Mouse (Mus musculus) heart, embryonic 16.5 days (tissue): Measurements from ENCODE around the gene Fads6. TPM values are rescaled to one million over a fixed set of nuclear protein-coding genes. Genes with fewer than 3 reads are reported as not detected.

ENCODE experiments used
- ATAC-seq: fragments of 200-750 bp; cut with Nextera tagmentation; replicated peaks from 2 replicates; pipeline ENCODE4 v1.8.0; 2017; ENCODE audit warnings: moderate number of reproducible peaks; ENCODE audit not compliant: insufficient read depth, low FRiP score; ENCODE audit errors: extremely low read depth
- H3K27ac ChIP-seq: fragments of 300-500 bp; sonication (generic); 2 replicates; pipeline ENCODE4 v1.5.1; 2014; ENCODE audit warnings: mild to moderate bottlenecking, low read length, control low read depth, moderate library complexity
- H3K27me3 ChIP-seq: fragments of 300-500 bp; sonication (generic); 2 replicates; pipeline ENCODE4 v1.6.1; 2014; ENCODE audit warnings: low read length, mixed read lengths; ENCODE audit not compliant: control insufficient read depth, insufficient read depth
- H3K36me3 ChIP-seq: fragments of 300-500 bp; sonication (generic); 2 replicates; pipeline ENCODE4 v1.6.1; 2014; ENCODE audit not compliant: control insufficient read depth, insufficient read depth
- H3K4me1 ChIP-seq: fragments of 300-500 bp; sonication (generic); 2 replicates; pipeline ENCODE4 v1.6.1; 2014; ENCODE audit warnings: low read length, mixed read lengths; ENCODE audit not compliant: control insufficient read depth, insufficient read depth
- H3K4me2 ChIP-seq: fragments of 300-500 bp; sonication (generic); 2 replicates; pipeline ENCODE4 v1.6.1; 2014; ENCODE audit warnings: low read depth, mild to moderate bottlenecking, control low read depth, low read length
- H3K4me3 ChIP-seq: fragments of 300-500 bp; sonication (generic); 2 replicates; pipeline ENCODE4 v1.5.1; 2014; ENCODE audit warnings: mild to moderate bottlenecking, control low read depth, low read length
- H3K9ac ChIP-seq: fragments of 300-500 bp; sonication (generic); 2 replicates; pipeline ENCODE4 v1.6.1; 2014; ENCODE audit warnings: low read length, control low read depth
- H3K9me3 ChIP-seq: fragments of 300-500 bp; sonication (generic); replicated peaks from 2 replicates; pipeline ENCODE4 v1.6.1; 2016; ENCODE audit warnings: low read length; ENCODE audit not compliant: control insufficient read depth
- WGBS: fragments of 180-500 bp; shearing (Covaris S2); extraction: QIAGEN DNeasy Blood & Tissue Kit; methylation state at CpG from one replicate; pipeline ENCODE4 v1.1.7; 2014; 5-methylcytosine and 5-hydroxymethylcytosine counted together
- polyA plus RNA-seq: library from polyadenylated mRNA; unstranded; fragments of >200 nt; fragmentation: Nextera tagmentation; extraction: Ambion mirVana; gene quantifications from 2 replicates; pipeline ENCODE4 v1.2.1, GENCODE M21; 2015

Gene Fads6
- polyA plus RNA-seq, 1 experiment from 2014 or later = 0.74 TPM

DNA sequence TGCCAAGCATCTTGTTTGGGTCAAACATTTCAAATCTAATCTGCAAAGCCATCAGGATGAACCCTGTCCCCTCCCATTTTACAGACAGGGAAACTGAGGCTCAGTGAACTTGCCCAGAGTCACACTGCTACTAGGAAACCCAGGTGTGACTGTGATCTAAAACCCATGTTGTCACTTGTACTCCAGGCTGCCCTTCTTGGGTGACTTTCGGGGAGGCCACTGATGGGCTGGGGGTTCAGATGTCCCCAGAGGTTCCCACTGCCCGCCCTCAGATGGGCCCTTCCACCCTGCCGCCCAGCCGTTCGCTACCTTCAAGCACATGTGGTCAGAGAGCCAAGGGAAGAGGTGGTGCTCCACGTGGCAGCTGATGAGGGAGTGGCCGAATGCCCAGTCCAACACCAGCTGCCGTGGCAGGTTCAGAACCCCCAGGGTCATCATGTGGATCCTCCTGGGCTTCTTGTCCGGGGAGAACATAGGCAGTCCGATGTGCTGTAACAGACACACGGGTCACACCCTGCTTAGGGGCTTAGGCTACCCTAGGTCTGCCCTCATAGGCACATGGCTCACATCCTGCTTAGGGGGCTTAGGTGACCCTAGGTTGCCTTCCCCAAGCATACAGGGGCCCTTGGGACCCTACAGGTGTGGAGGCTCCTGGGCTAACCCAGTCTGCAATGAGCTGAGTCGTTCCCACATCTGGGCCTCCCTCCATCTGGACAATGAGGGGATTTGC lies 13.4 kb downstream of the Fads6 start:
- Histone ChIP-seq H3K4me1 (no peaks in the 10 kb centered on the region), H3K27me3 (no peaks in the 10 kb centered on the region), H3K27ac (no peak overlapping the region), H3K4me2 (no peak overlapping the region), H3K36me3 (no peaks in the 10 kb centered on the region), H3K9me3 (no peaks in the 10 kb centered on the region), H3K9ac (no peak overlapping the region), H3K4me3 (no peak overlapping the region)
- ATAC-seq = no peak
- WGBS = 78% methylated on average over 12 of the region's 12 CpGs

GRCm38 (mm10) chr11:115283486-115283765 lies 14.0 kb downstream of the Fads6 start:
- no peak for ATAC-seq
- Histone ChIP-seq H3K9ac (no peak overlapping the region), H3K9me3 (no peaks in the 10 kb centered on the region), H3K4me3 (no peak overlapping the region), H3K27me3 (no peaks in the 10 kb centered on the region), H3K36me3 (no peaks in the 10 kb centered on the region), H3K27ac (no peak overlapping the region), H3K4me2 (no peak overlapping the region), H3K4me1 (no peaks in the 10 kb centered on the region)
- 71% methylated on average over 9 of the region's 9 CpGs for WGBS

- Histone ChIP-seq H3K4me3 (no peak overlapping the region), H3K9me3 (no peaks in the 10 kb centered on the region), H3K4me1 (peaks cover 2% of the 10 kb centered on the region; the same call in 1 of the 2 replicates), H3K27me3 (no peaks in the 10 kb centered on the region), H3K9ac (no peak overlapping the region), H3K36me3 (no peaks in the 10 kb centered on the region), H3K4me2 (no peak overlapping the region), H3K27ac (no peak overlapping the region)
- no peak for ATAC-seq
- WGBS = 72% methylated on average over 8 of the region's 8 CpGs
Measured at GRCm38 (mm10) chr11:115282723-115283485, 14.6 kb downstream of the Fads6 start.

DNA sequence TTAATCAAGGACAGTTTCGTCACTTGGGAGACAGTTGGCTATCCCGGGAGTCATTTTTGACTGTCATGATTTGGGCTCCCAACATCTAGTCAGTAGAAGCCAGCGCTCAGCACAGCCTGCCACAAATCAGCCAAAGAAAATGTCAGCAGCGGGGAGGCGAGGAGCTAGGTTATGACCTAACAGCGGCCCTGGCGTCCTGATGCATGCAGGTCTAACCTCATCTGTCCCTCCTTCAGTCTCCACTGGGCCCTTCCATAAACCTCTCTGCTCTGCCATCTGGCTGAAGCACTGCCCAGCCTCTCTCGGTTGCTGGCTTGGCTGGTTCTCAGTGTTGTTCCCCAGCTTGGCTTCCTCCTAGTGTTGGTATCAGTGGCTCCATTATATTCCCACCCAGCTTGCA lies 15.2 kb downstream of the Fads6 start:
- no peaks in the 10 kb centered on the region for H3K36me3 ChIP-seq
- no peak for ATAC-seq
- H3K4me3 ChIP-seq = no peak overlapping the region
- H3K9me3 ChIP-seq = no peaks in the 10 kb centered on the region
- H3K27ac ChIP-seq = no peak overlapping the region
- H3K27me3 ChIP-seq = no peaks in the 10 kb centered on the region
- H3K9ac ChIP-seq = no peak overlapping the region
- WGBS = 56% methylated on average over 8 of the region's 8 CpGs
- H3K4me2 ChIP-seq = no peak overlapping the region
- peaks cover 5% of the 10 kb centered on the region for H3K4me1 ChIP-seq

GRCm38 (mm10) chr11:115279726-115280125 lies 17.7 kb downstream of the Fads6 start:
- Histone ChIP-seq H3K9me3 (no peaks in the 10 kb centered on the region), H3K9ac (no peak overlapping the region), H3K4me2 (no peak overlapping the region), H3K4me1 (peaks cover 11% of the 10 kb centered on the region), H3K27ac (no peak overlapping the region), H3K27me3 (no peaks in the 10 kb centered on the region), H3K4me3 (no peak overlapping the region), H3K36me3 (no peaks in the 10 kb centered on the region)
- WGBS = 59% methylated on average over 1 of the region's 1 CpGs
- no peak for ATAC-seq

DNA sequence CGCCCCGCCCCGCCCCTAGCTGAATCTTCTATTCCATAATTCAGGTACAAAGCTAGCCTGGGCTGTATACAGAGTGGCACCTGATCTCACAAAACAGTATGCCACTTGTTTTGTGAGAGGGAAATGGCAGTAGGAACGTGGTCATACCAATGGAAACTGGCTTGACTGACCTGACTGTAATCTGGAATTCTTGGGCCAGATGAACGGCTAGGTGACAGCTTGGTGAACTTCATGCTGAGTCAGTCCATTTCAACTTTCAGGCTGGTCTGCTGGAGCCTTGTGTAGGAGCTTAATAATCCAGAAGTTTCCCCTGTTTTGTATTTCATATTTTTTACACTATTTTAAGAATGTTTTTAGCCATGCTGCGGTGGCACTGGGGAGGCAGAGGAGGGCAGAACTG lies 19.3 kb downstream of the Fads6 start:
- no peaks in the 10 kb centered on the region for H3K27me3 ChIP-seq
- H3K27ac ChIP-seq = no peak overlapping the region
- H3K9ac ChIP-seq = no peak overlapping the region
- H3K4me1 ChIP-seq = peaks cover 11% of the 10 kb centered on the region
- H3K4me2 ChIP-seq = peak overlapping the region; percentile 77; the same call in 1 of the 2 replicates
- no peaks in the 10 kb centered on the region for H3K9me3 ChIP-seq
- WGBS = 72% methylated on average over 6 of the region's 6 CpGs
- no peak for ATAC-seq
- no peak overlapping the region for H3K4me3 ChIP-seq
- no peaks in the 10 kb centered on the region for H3K36me3 ChIP-seq

DNA sequence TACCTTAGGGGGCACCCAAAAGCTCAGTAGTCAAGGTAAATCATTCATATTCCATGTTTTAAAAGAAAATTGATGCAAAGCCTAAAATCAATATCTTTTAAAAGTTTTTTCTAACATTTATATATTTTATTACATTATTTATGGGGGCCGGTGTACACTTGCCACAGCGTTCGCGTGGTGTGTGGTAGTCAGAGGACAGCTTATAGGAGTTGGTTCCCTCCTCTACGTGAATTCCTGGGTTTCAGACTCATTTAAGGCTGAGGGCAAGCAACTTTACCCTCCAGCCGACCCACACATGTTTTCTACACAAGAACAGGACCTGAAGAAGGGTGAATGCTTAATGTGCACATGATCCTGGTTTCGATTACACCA lies 19.9 kb downstream of the Fads6 start:
- H3K9me3 ChIP-seq = no peaks in the 10 kb centered on the region
- peak overlapping the region; percentile 77 for H3K4me2 ChIP-seq
- peak overlapping the region; percentile 88 for H3K27ac ChIP-seq
- no peak for ATAC-seq
- no peaks in the 10 kb centered on the region for H3K27me3 ChIP-seq
- H3K4me1 ChIP-seq = peaks cover 11% of the 10 kb centered on the region
- H3K4me3 ChIP-seq = peak overlapping the region; percentile 70
- H3K9ac ChIP-seq = peak overlapping the region; percentile 74
- no peaks in the 10 kb centered on the region for H3K36me3 ChIP-seq
- 18% methylated on average over 7 of the region's 7 CpGs for WGBS

GRCm38 (mm10) chr11:115276780-115277603 lies 20.5 kb downstream of the Fads6 start, which contains the start of gene Fdxr:
Gene Fdxr, minus strand, starts transcription at chr11:115277050.
- no peaks in the 10 kb centered on the region for H3K36me3 ChIP-seq
- ATAC-seq = peak; percentile 95
- under 1% methylated on average over 42 of the region's 42 CpGs for WGBS
- peak within 1 kb of the TSS; percentile 85 for H3K4me2 ChIP-seq
- no peaks in the 10 kb centered on the region for H3K27me3 ChIP-seq
- peak within 1 kb of the TSS; percentile 70 for H3K4me3 ChIP-seq
- peak within 1 kb of the TSS; percentile 88 for H3K27ac ChIP-seq
- H3K9me3 ChIP-seq = no peaks in the 10 kb centered on the region
- H3K4me1 ChIP-seq = peaks cover 11% of the 10 kb centered on the region
- peak within 1 kb of the TSS; percentile 86 for H3K9ac ChIP-seq

DNA sequence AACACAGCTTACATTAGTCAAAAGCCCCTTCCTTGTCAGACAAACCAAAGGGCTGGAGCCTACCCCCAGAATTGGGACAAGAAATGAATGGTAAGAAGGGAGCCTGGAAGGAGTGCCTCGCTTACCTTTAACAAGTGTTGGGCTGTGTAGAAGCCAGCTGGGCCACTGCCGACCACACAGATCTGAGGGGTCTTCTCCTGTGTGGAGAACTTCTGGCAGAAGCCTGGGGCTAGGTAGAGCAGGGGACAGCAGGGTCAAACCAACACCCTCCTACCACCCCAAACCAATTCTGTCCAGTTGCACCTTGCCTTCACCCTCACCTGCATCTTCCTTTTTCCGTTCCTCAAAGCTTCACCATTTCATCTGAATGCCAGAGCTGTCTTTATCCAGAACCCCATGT lies 21.5 kb downstream of the Fads6 start:
- Histone ChIP-seq H3K4me1 (peaks cover 11% of the 10 kb centered on the region), H3K4me3 (peak overlapping the region; percentile 70), H3K9ac (peak overlapping the region; percentile 86), H3K27ac (no peak overlapping the region), H3K27me3 (no peaks in the 10 kb centered on the region), H3K36me3 (no peaks in the 10 kb centered on the region), H3K9me3 (no peaks in the 10 kb centered on the region), H3K4me2 (peak overlapping the region; percentile 85)
- ATAC-seq = no peak
- WGBS = 62% methylated on average over 3 of the region's 3 CpGs
